Mouse (Mus musculus): ENCODE data around the gene Ern1. TPM values are rescaled to one million over a fixed set of nuclear protein-coding genes. Genes with fewer than 3 reads are reported as not detected.
A peak's percentile ranks its signal among the peaks of the same experiment; 100 is the strongest.

Ern1 gene
- polyA plus RNA-seq, 1 experiment from 2014 or later, result 3.8 TPM

- WGBS, result 77% methylated on average over 4 of the region's 4 CpGs
- Histone ChIP-seq H3K4me2 (no peak overlapping the region), H3K4me1 (replicated peaks) (peaks cover 13% of the 10 kb centered on the region), H3K9me3 (replicated peaks) (no peaks in the 10 kb centered on the region), H3K9ac (no peak overlapping the region), H3K36me3 (no peaks in the 10 kb centered on the region), H3K27ac (no peak overlapping the region), H3K4me3 (no peak overlapping the region), H3K27me3 (no peaks in the 10 kb centered on the region)
- no peak for ATAC-seq (replicated peaks; ENCODE audit: insufficient number of reproducible peaks, insufficient read depth, low FRiP score, low read depth)
These were observed 31.9 kb upstream of the Ern1 start for GRCm38 (mm10) chr11:106519519-106519918.

- H3K4me3 ChIP-seq, result no peak overlapping the region
- peaks cover 24% of the 10 kb centered on the region for H3K4me1 ChIP-seq (replicated peaks)
- no peaks in the 10 kb centered on the region for H3K36me3 ChIP-seq
- H3K27me3 ChIP-seq, result no peaks in the 10 kb centered on the region
- no peak overlapping the region for H3K4me2 ChIP-seq
- H3K9ac ChIP-seq, result no peak overlapping the region
- H3K27ac ChIP-seq, result no peak overlapping the region
- H3K9me3 ChIP-seq (replicated peaks), result no peaks in the 10 kb centered on the region
- 0 out of 2 replicates have a peak, but pooled peaks have one; percentile 8 for ATAC-seq (replicated peaks; ENCODE audit: insufficient number of reproducible peaks, insufficient read depth, low FRiP score, low read depth)
- 41% methylated on average over 4 of the region's 4 CpGs for WGBS
These were observed 30.7 kb upstream of the Ern1 start for GRCm38 (mm10) chr11:106518391-106518790.

GRCm38 (mm10) chr11:106515079-106515745, 27.6 kb upstream of the Ern1 start:
- Histone ChIP-seq H3K4me2 (no peak overlapping the region), H3K9ac (no peak overlapping the region), H3K27me3 (no peaks in the 10 kb centered on the region), H3K4me1 (replicated peaks) (peaks cover 23% of the 10 kb centered on the region), H3K36me3 (peaks cover 14% of the 10 kb centered on the region), H3K9me3 (replicated peaks) (no peaks in the 10 kb centered on the region), H3K27ac (no peak overlapping the region), H3K4me3 (no peak overlapping the region)
- 69% methylated on average over 16 of the region's 16 CpGs for WGBS
- no peak for ATAC-seq (replicated peaks; ENCODE audit: insufficient number of reproducible peaks, insufficient read depth, low FRiP score, low read depth)

- no peak overlapping the region for H3K4me3 ChIP-seq
- H3K4me2 ChIP-seq, result no peak overlapping the region
- no peaks in the 10 kb centered on the region for H3K9me3 ChIP-seq (replicated peaks)
- WGBS, result 39% methylated on average over 5 of the region's 5 CpGs
- H3K27me3 ChIP-seq, result no peaks in the 10 kb centered on the region
- no peak for ATAC-seq (replicated peaks; ENCODE audit: insufficient number of reproducible peaks, insufficient read depth, low FRiP score, low read depth)
- H3K27ac ChIP-seq, result peak overlapping the region; percentile 25; the same call in 1 of the 2 replicates
- H3K4me1 ChIP-seq (replicated peaks), result peaks cover 23% of the 10 kb centered on the region
- peaks cover 18% of the 10 kb centered on the region for H3K36me3 ChIP-seq
- H3K9ac ChIP-seq, result no peak overlapping the region
These were observed 26.8 kb upstream of the Ern1 start for GRCm38 (mm10) chr11:106514446-106514845.

- Histone ChIP-seq H3K27me3 (no peaks in the 10 kb centered on the region), H3K9me3 (replicated peaks) (no peaks in the 10 kb centered on the region), H3K27ac (peak overlapping the region; percentile 4; the same call in 1 of the 2 replicates), H3K9ac (no peak overlapping the region; the same call in 1 of the 2 replicates), H3K36me3 (peaks cover 28% of the 10 kb centered on the region), H3K4me1 (replicated peaks) (peaks cover 18% of the 10 kb centered on the region), H3K4me2 (no peak overlapping the region), H3K4me3 (no peak overlapping the region)
- WGBS, result 39% methylated on average over 2 of the region's 2 CpGs
- ATAC-seq (replicated peaks; ENCODE audit: insufficient number of reproducible peaks, insufficient read depth, low FRiP score, low read depth), result 0 out of 2 replicates have a peak, but pooled peaks have one; percentile 29
These were observed 25.5 kb upstream of the Ern1 start for GRCm38 (mm10) chr11:106513166-106513565.

GRCm38 (mm10) chr11:106512006-106512390, 24.3 kb upstream of the Ern1 start:
- H3K36me3 ChIP-seq, result peaks cover 28% of the 10 kb centered on the region
- no peak for ATAC-seq (replicated peaks; ENCODE audit: insufficient number of reproducible peaks, insufficient read depth, low FRiP score, low read depth)
- 82% methylated on average over 7 of the region's 7 CpGs for WGBS

GRCm38 (mm10) chr11:106511236-106512005, 23.8 kb upstream of the Ern1 start:
- peaks cover 32% of the 10 kb centered on the region for H3K36me3 ChIP-seq
- no peak overlapping the region for H3K4me3 ChIP-seq
- no peak overlapping the region for H3K27ac ChIP-seq

More at GRCm38 (mm10) chr11:106512006-106512390, 24.3 kb upstream of the Ern1 start:
- Histone ChIP-seq H3K9me3 (replicated peaks) (no peaks in the 10 kb centered on the region), H3K4me1 (replicated peaks) (peaks cover 18% of the 10 kb centered on the region), H3K9ac (no peak overlapping the region), H3K4me2 (no peak overlapping the region), H3K4me3 (no peak overlapping the region), H3K27ac (no peak overlapping the region), H3K27me3 (no peaks in the 10 kb centered on the region)

GRCm38 (mm10) chr11:106507638-106508037, 20.0 kb upstream of the Ern1 start:
- WGBS, result 84% methylated on average over 7 of the region's 7 CpGs
- Histone ChIP-seq H3K4me3 (no peak overlapping the region), H3K27ac (no peak overlapping the region), H3K36me3 (peaks cover 38% of the 10 kb centered on the region), H3K27me3 (no peaks in the 10 kb centered on the region), H3K9me3 (replicated peaks) (no peaks in the 10 kb centered on the region), H3K4me1 (replicated peaks) (peaks cover 3% of the 10 kb centered on the region; the same call in 1 of the 2 replicates), H3K9ac (no peak overlapping the region), H3K4me2 (no peak overlapping the region)
- no peak for ATAC-seq (replicated peaks; ENCODE audit: insufficient number of reproducible peaks, insufficient read depth, low FRiP score, low read depth)

More at GRCm38 (mm10) chr11:106511236-106512005, 23.8 kb upstream of the Ern1 start:
- Histone ChIP-seq H3K4me2 (no peak overlapping the region), H3K4me1 (replicated peaks) (peaks cover 18% of the 10 kb centered on the region), H3K9ac (no peak overlapping the region), H3K27me3 (no peaks in the 10 kb centered on the region), H3K9me3 (replicated peaks) (no peaks in the 10 kb centered on the region)
- ATAC-seq (replicated peaks; ENCODE audit: insufficient number of reproducible peaks, insufficient read depth, low FRiP score, low read depth), result no peak
- 82% methylated on average over 14 of the region's 14 CpGs for WGBS

- H3K9me3 ChIP-seq (replicated peaks), result no peaks in the 10 kb centered on the region
- no peak overlapping the region for H3K9ac ChIP-seq
- WGBS, result 84% methylated on average over 6 of the region's 6 CpGs
- no peak overlapping the region for H3K4me3 ChIP-seq
- no peaks in the 10 kb centered on the region for H3K27me3 ChIP-seq
- H3K27ac ChIP-seq, result no peak overlapping the region
- H3K36me3 ChIP-seq, result peaks cover 31% of the 10 kb centered on the region
- peaks cover 9% of the 10 kb centered on the region for H3K4me1 ChIP-seq (replicated peaks)
- no peak for ATAC-seq (replicated peaks; ENCODE audit: insufficient number of reproducible peaks, insufficient read depth, low FRiP score, low read depth)
- no peak overlapping the region for H3K4me2 ChIP-seq
These were observed 18.6 kb upstream of the Ern1 start for GRCm38 (mm10) chr11:106506211-106506610.

- peaks cover 11% of the 10 kb centered on the region for H3K4me1 ChIP-seq (replicated peaks)
- H3K4me2 ChIP-seq, result no peak overlapping the region
- H3K9ac ChIP-seq, result no peak overlapping the region
- peaks cover 16% of the 10 kb centered on the region for H3K36me3 ChIP-seq
- H3K27ac ChIP-seq, result no peak overlapping the region
- ATAC-seq (replicated peaks; ENCODE audit: insufficient number of reproducible peaks, insufficient read depth, low FRiP score, low read depth), result no peak
- H3K4me3 ChIP-seq, result no peak overlapping the region
- H3K27me3 ChIP-seq, result no peaks in the 10 kb centered on the region
- H3K9me3 ChIP-seq (replicated peaks), result no peaks in the 10 kb centered on the region
These were observed 16.5 kb upstream of the Ern1 start for GRCm38 (mm10) chr11:106504129-106504528.

GRCm38 (mm10) chr11:106503425-106503717, 15.7 kb upstream of the Ern1 start:
- H3K4me2 ChIP-seq, result no peak overlapping the region
- H3K27me3 ChIP-seq, result no peaks in the 10 kb centered on the region
- H3K9ac ChIP-seq, result no peak overlapping the region
- no peaks in the 10 kb centered on the region for H3K9me3 ChIP-seq (replicated peaks)
- WGBS, result 74% methylated on average over 4 of the region's 4 CpGs
- 0 out of 2 replicates have a peak, but pooled peaks cover 9% of the 10 kb centered on the region for H3K36me3 ChIP-seq
- H3K4me3 ChIP-seq, result no peak overlapping the region
- no peak for ATAC-seq (replicated peaks; ENCODE audit: insufficient number of reproducible peaks, insufficient read depth, low FRiP score, low read depth)
- H3K4me1 ChIP-seq (replicated peaks), result peaks cover 11% of the 10 kb centered on the region
- H3K27ac ChIP-seq, result no peak overlapping the region

All from heart, embryonic 15.5 days (tissue).